9 mouse cellular contexts compared by ENCODE assay signal in the genomic region with DNA sequence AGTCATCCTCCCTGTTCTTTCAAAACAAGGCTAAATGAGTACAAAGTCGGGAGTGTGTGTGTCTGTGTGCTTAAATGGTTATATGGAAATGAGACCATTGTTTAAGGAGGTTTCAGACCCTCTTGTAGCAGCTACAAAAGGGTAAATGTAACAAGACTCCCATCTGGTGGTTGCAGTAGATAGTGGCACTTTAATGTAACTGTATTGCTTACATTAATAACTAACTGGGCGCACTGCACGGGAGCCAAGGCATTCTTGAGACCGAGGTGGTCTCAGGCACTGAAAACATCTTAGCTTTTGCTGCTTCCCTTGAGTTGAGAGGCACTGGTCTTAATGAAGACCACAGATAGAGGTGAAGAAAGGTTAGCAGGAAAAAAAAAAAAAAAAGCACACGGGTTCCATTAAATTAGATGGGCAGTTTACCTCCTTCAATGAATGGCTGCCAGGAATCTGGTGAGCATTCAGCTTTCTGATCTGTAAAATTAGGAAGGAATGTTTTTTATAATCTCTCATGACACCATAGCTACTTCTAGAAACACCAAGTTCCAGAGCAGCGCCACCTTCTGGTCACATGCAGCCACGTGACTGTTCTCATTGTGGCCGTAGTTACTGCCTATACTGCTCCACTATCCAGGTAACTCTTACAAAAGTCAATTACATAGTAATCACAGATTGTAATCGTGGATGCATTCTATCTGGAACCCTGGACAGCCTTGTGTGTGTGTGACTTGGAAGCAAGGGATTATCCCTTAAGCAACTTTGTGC. TPM values are rescaled to one million over a fixed set of nuclear protein-coding genes. Genes with fewer than 3 reads are reported as not detected.
DNase-seq lines count a peak whose midpoint lies in the region; ATAC-seq and TF ChIP-seq lines count a peak whose summit lies in the region.
"Had no signal": no experiment of that assay in that cellular context is flagged by ENCODE, and none has a peak within 500 bp of the region (broad histone marks: within the 10 kb centered on the region; RNA-seq: fewer than 3 reads in every experiment).

No protein-coding gene starts in this region.

- 0 out of 2 replicates have a peak overlapping the region, but pooled peaks have one; percentile 15 for H3K4me2 ChIP-seq in hindbrain, embryonic 12.5 days (replicated peaks)
- no peak overlapping the region for H3K4me2 ChIP-seq in neural tube, embryonic 12.5 days (replicated peaks)

- no peaks in the 10 kb centered on the region for H3K36me3 ChIP-seq in hindbrain, embryonic 12.5 days
- H3K36me3 ChIP-seq in limb, embryonic 10.5 days, result no peaks in the 10 kb centered on the region
- H3K36me3 ChIP-seq in neural tube, embryonic 12.5 days, result no peaks in the 10 kb centered on the region
- H3K36me3 ChIP-seq in thymus, adult 2 months (ENCODE audit: control insufficient read depth, insufficient read depth, low read length), result no peaks in the 10 kb centered on the region

- H3K9me3 ChIP-seq in hindbrain, embryonic 12.5 days (replicated peaks), result no peaks in the 10 kb centered on the region
- H3K9me3 ChIP-seq in limb, embryonic 10.5 days (replicated peaks), result no peaks in the 10 kb centered on the region
- no peaks in the 10 kb centered on the region for H3K9me3 ChIP-seq in neural tube, embryonic 12.5 days

- ATAC-seq in hindbrain, embryonic 12.5 days (ENCODE audit: low FRiP score), result peak; percentile 73
- peak; percentile 64 for ATAC-seq in neural tube, embryonic 12.5 days (ENCODE audit: low FRiP score, low read depth)

- peak in 1 of 2 experiments; percentile 76 for DNase-seq in layer of hippocampus, adult 2 months (ENCODE audit: low spot score in 2 of 2)
- DNase-seq in layer of hippocampus, adult 9-10 months (ENCODE audit: low spot score), result no peak
- peak; percentile 79 for DNase-seq in ZHBTc4 (ENCODE audit: low read depth, low spot score)
- peak; percentile 69 for DNase-seq in limb, embryonic 10.5 days (ENCODE audit: low spot score)
- DNase-seq in thymus, adult 2 months, result no peak

- H3K4me1 ChIP-seq in embryonic fibroblast, embryonic 13.5 days (ENCODE audit: control insufficient read depth, insufficient read depth, low read length), result no peaks in the 10 kb centered on the region
- no peaks in the 10 kb centered on the region for H3K4me1 ChIP-seq in hindbrain, embryonic 12.5 days
- H3K4me1 ChIP-seq in limb, embryonic 10.5 days, result no peaks in the 10 kb centered on the region
- H3K4me1 ChIP-seq in neural tube, embryonic 12.5 days, result no peaks in the 10 kb centered on the region
- no peaks in the 10 kb centered on the region for H3K4me1 ChIP-seq in thymus, adult 2 months (replicated peaks; ENCODE audit: control insufficient read depth, insufficient read depth, low read length)

- H3K4me3 ChIP-seq in layer of hippocampus, adult 2 months, result peak overlapping the region; percentile 18; the same call in 1 of the 2 replicates
- no peak overlapping the region for H3K4me3 ChIP-seq in embryonic fibroblast, embryonic 13.5 days (ENCODE audit: insufficient read depth, low read length)
- H3K4me3 ChIP-seq in hindbrain, embryonic 12.5 days, result no peak overlapping the region
- no peak overlapping the region for H3K4me3 ChIP-seq in limb, embryonic 10.5 days
- no peak overlapping the region for H3K4me3 ChIP-seq in neural tube, embryonic 12.5 days
- no peak overlapping the region for H3K4me3 ChIP-seq in thymus, adult 2 months (ENCODE audit: control insufficient read depth, insufficient read depth, low read length)
- H3K4me3 ChIP-seq: erythroblast, embryonic 14.5 days had no signal

- 35% methylated on average over 9 of the region's 9 CpGs for WGBS in hindbrain, embryonic 12.5 days
- 39% methylated on average over 9 of the region's 9 CpGs for WGBS in limb, embryonic 10.5 days
- WGBS in neural tube, embryonic 12.5 days, result 39% methylated on average over 9 of the region's 9 CpGs
- 28% methylated on average over 9 of the region's 9 CpGs for WGBS in thymus, adult 2 months

- no peak overlapping the region for H3K27ac ChIP-seq in layer of hippocampus, adult 2 months
- no peak overlapping the region for H3K27ac ChIP-seq in embryonic fibroblast, embryonic 13.5 days (ENCODE audit: insufficient read depth, low read length)
- H3K27ac ChIP-seq in hindbrain, embryonic 12.5 days, result no peak overlapping the region
- no peak overlapping the region for H3K27ac ChIP-seq in limb, embryonic 10.5 days
- no peak overlapping the region for H3K27ac ChIP-seq in neural tube, embryonic 12.5 days
- no peak overlapping the region for H3K27ac ChIP-seq in thymus, adult 2 months (ENCODE audit: control insufficient read depth, insufficient read depth, low read length)

- H3K27me3 ChIP-seq in hindbrain, embryonic 12.5 days, result peaks cover 20% of the 10 kb centered on the region
- H3K27me3 ChIP-seq in limb, embryonic 10.5 days (ENCODE audit: low read depth, poor library complexity, severe bottlenecking), result peaks cover 22% of the 10 kb centered on the region
- H3K27me3 ChIP-seq in neural tube, embryonic 12.5 days (replicated peaks), result peaks cover 15% of the 10 kb centered on the region
- H3K27me3 ChIP-seq in thymus, adult 2 months (ENCODE audit: control insufficient read depth, insufficient read depth, low read length), result no peaks in the 10 kb centered on the region; the same call in 1 of the 2 replicates

- no peak for TF ChIP-seq POLR2A in embryonic fibroblast, embryonic 13.5 days (IDR thresholded peaks at IDR 0.05; ENCODE audit: low read depth, low read length)
- TF ChIP-seq POLR2A in thymus, adult 2 months (IDR thresholded peaks at IDR 0.05; ENCODE audit: control insufficient read depth, extremely low read depth, insufficient read depth, low read length, poor library complexity), result no peak

- peak; percentile 73 for TF ChIP-seq CTCF in layer of hippocampus, adult 2 months (conservative IDR thresholded peaks at IDR 0.05)
- peak; percentile 66; the same call in 1 of the 2 replicates for TF ChIP-seq CTCF in embryonic fibroblast, embryonic 13.5 days (IDR thresholded peaks at IDR 0.05; ENCODE audit: borderline replicate concordance, insufficient read depth, low read length)
- no peak for TF ChIP-seq CTCF in thymus, adult 2 months (IDR thresholded peaks at IDR 0.05; ENCODE audit: borderline replicate concordance, control insufficient read depth, extremely low read depth, insufficient read depth, low read length, poor library complexity)

- H3K9ac ChIP-seq in hindbrain, embryonic 12.5 days, result no peak overlapping the region
- no peak overlapping the region for H3K9ac ChIP-seq in neural tube, embryonic 12.5 days

RNA-seq across cellular contexts. Expression of a gene that starts 5.5 kb away (rescaled TPM):
- total RNA-seq in layer of hippocampus, adult 2 months (2021), result 1 to 10 TPM; 4.0 to 4.6 TPM
- 0.14 TPM in 1 of 2 replicates, not detected in the other for polyA plus RNA-seq in embryonic fibroblast, embryonic 13.5 days (2011; ENCODE audit: insufficient read length, low read depth, missing spikeins)
- polyA plus RNA-seq in hindbrain, embryonic 12.5 days (2016; fragmentation: Nextera tagmentation; extraction: Ambion mirVana), result 1.5 and 1.6 TPM in 2 replicates
- polyA plus RNA-seq in limb, embryonic 10.5 days (2016; fragmentation: Nextera tagmentation; extraction: Ambion mirVana), result 0.06 and 0.29 TPM in 2 replicates
- polyA plus RNA-seq in neural tube, embryonic 12.5 days (2016; fragmentation: Nextera tagmentation; extraction: Ambion mirVana), result 1.2 TPM in 2 replicates
- 0.52 and 0.57 TPM in 2 replicates for polyA plus RNA-seq in thymus, adult 2 months (2012; rRNA removed)
- polyA plus RNA-seq: erythroblast, embryonic 14.5 days had no signal

RNA-seq across cellular contexts. Expression of a gene that starts 14.6 kb away (rescaled TPM):
- total RNA-seq in layer of hippocampus, adult 2 months (2021), result 1 to 10 TPM; 3.4 to 4.0 TPM
- 0.37 and 4.0 TPM in 2 replicates for polyA plus RNA-seq in embryonic fibroblast, embryonic 13.5 days (2011; ENCODE audit: insufficient read length, low read depth, missing spikeins)
- 9.6 and 15.2 TPM in 2 replicates for polyA plus RNA-seq in hindbrain, embryonic 12.5 days (2016; fragmentation: Nextera tagmentation; extraction: Ambion mirVana)
- polyA plus RNA-seq in limb, embryonic 10.5 days (2016; fragmentation: Nextera tagmentation; extraction: Ambion mirVana), result 4.0 and 8.5 TPM in 2 replicates
- 8.0 and 8.4 TPM in 2 replicates for polyA plus RNA-seq in neural tube, embryonic 12.5 days (2016; fragmentation: Nextera tagmentation; extraction: Ambion mirVana)
- polyA plus RNA-seq in thymus, adult 2 months (2012; rRNA removed), result 0.88 and 1.5 TPM in 2 replicates
- polyA plus RNA-seq: erythroblast, embryonic 14.5 days had no signal

Comparison
In these comparisons a context has a peak if more than half of its experiments do, and no peak if none do; other contexts are left out.
1. DNase-seq: peak in ZHBTc4 (single experiment) and limb, embryonic 10.5 days (single experiment); none in layer of hippocampus, adult 9-10 months (single experiment) and thymus, adult 2 months (single experiment).